Mouse (Mus musculus): ENCODE results near the gene Ccnd1. TPM values are rescaled to one million over a fixed set of nuclear protein-coding genes. Genes with fewer than 3 reads are reported as not detected.
A peak's percentile ranks its signal among the peaks of the same experiment; 100 is the strongest.

Ccnd1 gene
- total RNA-seq, 2 experiments from 2014 or later: 0.51 to 1.2 TPM

- no peak for ATAC-seq (replicated peaks; ENCODE audit: low FRiP score, poor library complexity, severe bottlenecking)
Measured at GRCm38 (mm10) chr7:144940585-144940984, 860 bp upstream of the Ccnd1 start.

GRCm38 (mm10) chr7:144940003-144940571 is 362 bp upstream of the Ccnd1 start:
- no peak for ATAC-seq (replicated peaks; ENCODE audit: low FRiP score, poor library complexity, severe bottlenecking)

- ATAC-seq (replicated peaks; ENCODE audit: low FRiP score, poor library complexity, severe bottlenecking): no peak
Measured at GRCm38 (mm10) chr7:144938661-144939343, 923 bp downstream of the Ccnd1 start.

DNA sequence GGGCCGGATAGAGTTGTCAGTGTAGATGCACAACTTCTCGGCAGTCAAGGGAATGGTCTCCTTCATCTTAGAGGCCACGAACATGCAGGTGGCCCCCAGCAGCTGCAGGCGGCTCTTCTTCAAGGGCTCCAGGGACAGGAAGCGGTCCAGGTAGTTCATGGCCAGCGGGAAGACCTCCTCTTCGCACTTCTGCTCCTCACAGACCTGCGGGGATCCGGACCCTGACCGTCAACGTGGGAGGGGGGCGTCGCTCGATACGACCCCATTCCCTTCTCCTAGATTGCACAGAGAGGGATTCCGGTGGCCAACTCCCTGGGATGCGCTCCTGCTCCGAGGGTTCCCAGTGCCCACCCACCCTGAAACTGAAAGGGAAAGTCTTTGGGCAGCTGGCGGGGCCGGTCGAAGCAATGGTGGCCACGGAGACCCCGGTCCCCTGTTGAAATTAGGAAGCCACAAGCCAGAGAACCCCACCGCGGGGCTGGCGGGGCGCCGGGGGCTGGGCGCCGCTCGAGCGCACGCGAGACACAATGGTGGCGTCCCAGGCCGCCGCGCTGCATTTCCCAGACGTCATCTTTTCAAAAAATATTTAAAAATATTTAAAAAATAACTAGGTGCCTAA is 1.7 kb downstream of the Ccnd1 start:
- ATAC-seq (replicated peaks; ENCODE audit: low FRiP score, poor library complexity, severe bottlenecking): no peak

GRCm38 (mm10) chr7:144937490-144937889 is 2.2 kb downstream of the Ccnd1 start:
- peak; percentile 52 for ATAC-seq (replicated peaks; ENCODE audit: low FRiP score, poor library complexity, severe bottlenecking)

DNA sequence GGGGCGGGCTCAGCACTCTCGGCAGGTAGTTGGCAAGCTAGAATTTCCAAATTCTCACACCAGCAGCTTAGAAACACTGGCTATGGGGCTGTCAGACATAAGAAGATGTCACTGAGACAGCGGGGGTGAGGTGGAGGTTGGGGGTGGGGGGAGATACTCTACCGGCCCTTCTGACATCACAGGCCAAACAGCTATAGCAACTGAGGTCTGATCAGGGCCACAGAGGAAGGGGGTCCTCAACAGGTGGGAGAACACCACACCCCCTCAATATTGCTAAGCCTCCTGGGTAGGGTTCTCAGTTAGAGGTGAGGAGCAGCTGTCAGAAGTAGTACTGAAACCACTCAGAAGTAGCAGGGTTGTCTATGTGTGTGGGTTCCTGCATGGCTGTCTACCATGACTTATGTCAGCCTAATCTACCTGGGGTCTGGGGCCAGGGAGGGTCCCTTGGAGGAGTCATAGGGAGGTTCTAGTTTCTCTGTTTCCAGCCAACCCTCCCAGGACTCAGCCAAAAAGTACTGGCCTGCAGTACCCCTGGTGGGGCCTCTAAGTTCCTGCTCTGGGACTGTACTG is 3.3 kb downstream of the Ccnd1 start:
- no peak for ATAC-seq (replicated peaks; ENCODE audit: low FRiP score, poor library complexity, severe bottlenecking)

- no peak for ATAC-seq (replicated peaks; ENCODE audit: low FRiP score, poor library complexity, severe bottlenecking)
Measured at GRCm38 (mm10) chr7:144935563-144935962, 4.2 kb downstream of the Ccnd1 start.

DNA sequence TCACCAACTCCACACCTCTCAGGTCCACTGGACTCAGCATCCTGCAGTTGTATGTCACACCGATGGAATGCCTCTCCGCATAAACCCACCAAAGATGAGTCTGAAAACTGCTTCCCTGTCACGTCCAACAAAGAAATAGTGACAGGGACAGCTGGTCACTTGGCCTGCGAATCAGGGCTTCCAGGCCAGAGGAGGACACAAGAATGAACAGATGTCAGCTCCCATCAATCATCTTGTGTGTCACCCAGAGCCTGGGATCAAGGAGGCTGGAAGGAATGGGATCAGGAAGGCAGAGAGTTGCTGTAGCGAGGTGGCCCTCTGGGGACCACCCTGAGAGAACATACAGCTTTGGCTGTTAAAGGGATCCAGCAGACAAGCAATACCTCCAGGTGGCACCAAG is 4.8 kb downstream of the Ccnd1 start:
- no peak for ATAC-seq (replicated peaks; ENCODE audit: low FRiP score, poor library complexity, severe bottlenecking)

DNA sequence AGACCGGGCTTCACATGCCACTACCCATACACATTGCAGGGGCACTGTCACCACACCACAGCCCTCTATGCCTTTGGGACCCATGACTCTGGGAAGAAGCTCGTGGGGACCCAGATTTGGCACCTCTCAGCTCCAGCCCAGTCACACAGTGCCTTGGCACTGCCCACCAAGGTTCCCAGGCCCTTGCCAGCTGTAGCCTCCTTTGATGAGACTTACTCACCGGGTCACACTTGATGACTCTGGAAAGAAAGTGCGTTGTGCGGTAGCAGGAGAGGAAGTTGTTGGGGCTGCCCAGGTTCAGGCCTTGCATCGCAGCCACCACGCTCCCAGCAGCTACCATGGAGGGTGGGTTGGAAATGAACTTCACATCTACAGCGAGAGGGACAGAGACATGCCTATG is 5.9 kb downstream of the Ccnd1 start:
- ATAC-seq (replicated peaks; ENCODE audit: low FRiP score, poor library complexity, severe bottlenecking): no peak

GRCm38 (mm10) chr7:144933336-144933735 is 6.4 kb downstream of the Ccnd1 start:
- ATAC-seq (replicated peaks; ENCODE audit: low FRiP score, poor library complexity, severe bottlenecking): no peak

GRCm38 (mm10) chr7:144932389-144932937 is 7.3 kb downstream of the Ccnd1 start:
- ATAC-seq (replicated peaks; ENCODE audit: low FRiP score, poor library complexity, severe bottlenecking): no peak

- no peak for ATAC-seq (replicated peaks; ENCODE audit: low FRiP score, poor library complexity, severe bottlenecking)
Measured at GRCm38 (mm10) chr7:144931778-144932177, 7.9 kb downstream of the Ccnd1 start.

DNA sequence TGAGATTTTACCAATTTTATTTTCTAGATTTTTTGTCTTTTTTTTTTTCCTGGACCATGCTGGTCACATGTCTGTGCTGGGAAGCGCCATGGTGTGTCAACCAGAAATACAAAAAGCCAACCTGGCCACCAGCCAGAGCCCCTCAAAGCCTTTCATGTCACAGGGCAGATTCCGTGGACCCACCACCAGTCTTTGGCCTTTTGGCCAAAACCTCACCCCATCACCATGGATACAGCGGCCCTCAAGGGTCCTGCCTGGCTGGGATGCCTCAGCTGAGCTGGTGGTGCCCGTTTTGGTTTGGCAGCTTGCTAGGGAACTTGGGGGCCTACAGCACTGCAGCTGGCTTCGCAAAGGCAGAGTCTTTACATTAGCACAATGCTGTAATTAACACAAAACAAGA is 9.8 kb downstream of the Ccnd1 start:
- ATAC-seq (replicated peaks; ENCODE audit: low FRiP score, poor library complexity, severe bottlenecking): no peak

DNA sequence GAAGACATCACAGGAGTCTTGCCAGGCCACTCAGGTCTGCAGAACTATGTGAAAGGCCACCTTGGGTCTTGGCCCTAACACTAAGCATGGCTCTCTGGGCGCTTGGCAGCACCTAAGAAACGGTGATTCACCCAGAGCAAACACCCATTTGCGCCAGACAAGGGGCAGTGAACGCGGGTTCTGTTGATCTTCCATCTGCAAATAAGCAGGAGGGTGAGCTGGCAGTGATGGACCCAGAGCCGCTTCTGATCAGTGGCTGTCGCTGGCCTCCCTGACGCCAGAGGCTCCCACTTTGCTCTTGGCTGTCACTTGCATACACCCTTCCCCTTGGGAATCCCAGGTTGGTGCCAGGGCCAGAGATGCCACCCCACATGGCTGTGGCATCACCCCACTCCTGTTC is 10.2 kb downstream of the Ccnd1 start:
- ATAC-seq (replicated peaks; ENCODE audit: low FRiP score, poor library complexity, severe bottlenecking): no peak

GRCm38 (mm10) chr7:144928889-144929210 is 10.9 kb downstream of the Ccnd1 start:
- no peak for ATAC-seq (replicated peaks; ENCODE audit: low FRiP score, poor library complexity, severe bottlenecking)

GRCm38 (mm10) chr7:144928009-144928888 is 11.5 kb downstream of the Ccnd1 start:
- peak; percentile 20; the same call in 1 of the 2 replicates for ATAC-seq (replicated peaks; ENCODE audit: low FRiP score, poor library complexity, severe bottlenecking)

DNA sequence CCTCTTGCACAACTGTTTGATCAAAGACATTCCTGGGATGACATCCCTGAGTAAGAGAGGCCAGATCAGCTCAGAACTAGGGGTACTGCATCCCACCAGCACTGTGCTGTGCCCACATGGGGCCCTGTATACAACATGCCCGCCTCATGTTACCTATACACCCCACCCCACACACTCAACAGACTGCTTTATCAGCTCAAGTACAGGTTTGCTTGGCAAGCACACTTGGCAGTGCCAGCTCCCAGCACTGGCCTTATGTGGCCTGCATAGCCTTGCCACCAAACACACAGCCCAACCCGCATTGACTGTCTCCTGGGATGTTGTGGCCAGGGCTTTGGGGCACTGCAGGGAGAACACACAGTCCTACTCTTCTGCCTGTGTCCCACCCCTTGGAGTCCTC is 12.1 kb downstream of the Ccnd1 start:
- peak; percentile 24; the same call in 1 of the 2 replicates for ATAC-seq (replicated peaks; ENCODE audit: low FRiP score, poor library complexity, severe bottlenecking)

DNA sequence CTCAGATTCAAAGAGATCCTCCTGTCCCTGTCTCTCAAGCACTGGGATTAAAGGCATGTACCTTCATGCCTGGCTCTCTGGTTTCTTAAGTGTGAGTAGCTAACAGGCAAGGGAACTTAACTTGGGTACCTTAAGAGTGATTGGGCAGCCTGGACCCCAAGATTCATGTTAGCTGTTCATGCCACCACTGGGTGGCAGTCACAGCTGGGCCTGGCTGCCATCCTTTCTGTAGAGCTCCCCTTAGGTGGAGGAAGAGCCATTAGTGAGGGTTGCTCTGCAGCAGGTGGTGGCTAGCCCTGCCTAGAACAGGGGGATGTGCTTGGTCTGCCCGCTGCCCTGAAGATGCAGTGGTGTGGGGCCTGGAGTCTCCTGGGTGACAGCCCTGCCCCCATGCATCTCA is 20.9 kb downstream of the Ccnd1 start:
- ATAC-seq (replicated peaks; ENCODE audit: low FRiP score, poor library complexity, severe bottlenecking): no peak

DNA sequence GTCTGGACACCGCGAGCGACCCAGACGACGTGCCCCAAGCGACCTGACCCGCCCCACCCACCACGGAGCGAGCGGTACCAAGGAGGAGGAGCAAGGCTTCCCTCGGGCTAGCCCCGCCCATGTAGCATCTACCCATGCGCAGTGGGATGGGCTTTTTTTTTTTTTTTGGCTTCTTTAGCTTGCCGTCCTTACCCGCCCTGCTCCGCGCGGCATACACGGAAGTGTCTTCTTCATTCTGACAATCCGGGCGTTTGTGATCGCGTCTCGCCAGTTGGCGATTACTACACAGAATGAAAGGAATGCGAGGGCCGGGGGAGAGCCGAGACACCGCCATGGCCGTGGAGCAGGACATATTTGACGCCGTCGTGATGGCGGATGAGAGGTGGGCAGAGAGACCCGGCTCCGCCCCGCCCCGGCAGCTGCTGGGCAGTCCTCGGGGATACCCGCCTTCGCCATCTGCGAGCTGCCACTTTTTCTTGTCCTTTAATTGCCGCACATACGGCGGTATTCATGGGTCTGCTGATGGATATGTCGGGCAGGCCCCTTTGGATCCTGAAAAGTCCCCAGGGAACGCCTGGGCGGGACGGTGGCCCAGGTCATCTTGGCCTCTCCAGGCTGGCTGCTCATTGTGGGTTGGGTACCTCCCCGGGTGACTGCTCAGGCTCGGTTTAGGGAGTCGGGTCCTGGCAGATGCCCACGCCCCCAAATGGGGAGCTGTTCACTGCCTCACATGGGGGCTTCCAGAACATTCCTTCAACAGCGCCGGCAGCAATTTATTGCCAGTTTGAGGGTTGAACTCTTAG is 24.6 kb downstream of the Ccnd1 start, which contains the start of gene LTO1:
LTO1 (plus strand) TSS at position 153 of the 803 bp plus-strand sequence.
- ATAC-seq (replicated peaks; ENCODE audit: low FRiP score, poor library complexity, severe bottlenecking): peak; percentile 92
